Mouse (Mus musculus) natural killer cell, adult 2 months (primary cell): ENCODE data around the gene Castor2.

Experiments
- DNase-seq, 2 experiments: peaks; one replicate each; pipeline ENCODE4 v3.0.0; 2022; ENCODE audit warnings: low spot score in 2 of 2

Castor2 gene

DNA sequence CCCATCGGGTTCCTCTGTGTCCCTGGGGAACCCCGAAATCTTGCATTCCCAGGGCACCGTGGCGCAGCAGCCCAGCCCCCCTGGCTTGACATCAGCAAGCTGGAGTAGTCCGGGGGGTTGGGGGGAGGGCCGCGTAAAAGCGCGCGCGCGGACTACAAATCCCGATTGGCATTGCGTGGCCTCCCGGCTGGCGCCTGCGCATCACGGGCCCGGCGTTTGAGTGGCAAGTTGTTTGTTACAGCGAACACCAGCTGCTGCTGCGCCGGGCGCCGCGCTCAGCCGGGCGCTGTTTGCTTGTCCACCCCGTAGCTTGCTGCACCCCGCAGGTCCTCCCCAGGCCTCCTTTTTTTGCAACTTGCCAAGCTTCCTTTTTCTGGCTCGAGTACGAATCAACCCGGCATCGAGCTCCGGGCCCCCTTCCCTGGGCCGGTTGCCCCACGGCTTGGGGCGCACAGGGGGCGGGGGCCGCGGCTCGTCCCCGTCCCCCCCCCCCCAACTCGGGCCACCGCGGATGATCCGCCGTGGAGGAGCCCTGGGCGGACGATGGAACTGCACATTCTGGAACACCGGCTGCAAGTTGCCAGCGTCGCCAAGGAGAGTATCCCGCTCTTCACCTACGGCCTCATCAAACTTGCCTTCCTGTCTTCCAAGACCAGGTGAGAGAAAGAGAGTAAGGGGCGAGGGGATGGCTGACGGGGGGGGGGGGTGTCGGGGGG lies at the start of gene Castor2:
Gene Castor2, plus strand, starts transcription at position 216 of the 716 bp plus-strand sequence.
- peak; percentile 76 to 84 for DNase-seq

DNA sequence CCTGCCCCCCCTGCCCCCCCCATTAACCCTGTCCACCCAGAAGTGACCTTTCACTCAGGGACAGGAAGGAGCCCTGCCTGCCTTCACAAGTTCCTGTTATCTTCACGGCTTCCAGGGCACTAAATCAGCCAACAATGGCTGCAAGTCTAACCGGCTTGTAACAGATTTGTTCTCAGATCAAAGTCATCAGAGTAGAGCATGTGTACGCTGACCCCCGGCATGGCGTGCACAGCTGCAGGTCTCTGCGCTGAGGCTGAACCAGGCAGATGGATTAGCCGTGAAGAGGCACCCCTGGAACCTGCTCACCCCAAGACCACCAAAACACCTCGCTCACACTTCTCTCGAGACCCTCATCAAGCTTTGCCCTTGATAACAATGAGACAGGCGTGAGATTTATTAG lies 48.8 kb upstream of the Castor2 start:
- no peak for DNase-seq

DNA sequence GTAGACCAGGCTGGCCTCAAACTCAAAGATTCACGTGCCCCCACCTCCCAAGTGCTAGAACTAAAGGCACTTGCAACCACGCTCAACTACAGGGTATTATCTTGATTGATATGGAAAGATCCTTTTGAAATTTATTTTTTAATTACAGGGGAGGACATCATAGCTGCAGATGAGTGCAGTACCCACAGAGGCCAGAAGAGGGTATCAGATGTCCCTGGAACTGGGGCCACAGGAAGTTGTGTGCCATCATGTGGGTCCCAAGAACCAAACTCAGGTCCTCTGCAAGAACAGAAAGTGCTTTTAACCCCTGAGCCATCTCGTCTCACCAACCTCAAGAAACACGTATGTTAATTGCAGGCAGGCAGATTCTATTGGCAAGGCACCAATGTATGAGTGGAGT lies 46.9 kb upstream of the Castor2 start:
- DNase-seq = no peak

DNA sequence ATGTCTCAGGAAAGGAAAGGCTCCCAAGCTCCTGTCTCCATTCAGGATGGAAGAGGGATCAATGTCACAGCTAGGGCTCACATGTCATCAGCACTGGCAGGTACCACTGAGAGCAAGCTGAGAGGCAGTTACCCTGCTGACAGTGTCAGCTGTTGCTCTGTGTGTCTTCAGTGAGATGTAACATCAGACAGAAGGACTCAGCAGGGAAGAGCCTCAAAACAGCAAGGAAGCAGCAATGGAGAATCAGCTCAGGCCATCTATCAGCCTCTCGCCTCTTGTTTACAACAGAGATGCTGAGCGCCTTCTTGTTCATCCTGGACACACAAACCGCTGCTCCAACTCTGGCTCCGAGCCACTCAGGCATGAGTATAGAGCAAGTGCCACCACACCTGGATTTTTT lies 45.0 kb upstream of the Castor2 start:
- DNase-seq = no peak

DNA sequence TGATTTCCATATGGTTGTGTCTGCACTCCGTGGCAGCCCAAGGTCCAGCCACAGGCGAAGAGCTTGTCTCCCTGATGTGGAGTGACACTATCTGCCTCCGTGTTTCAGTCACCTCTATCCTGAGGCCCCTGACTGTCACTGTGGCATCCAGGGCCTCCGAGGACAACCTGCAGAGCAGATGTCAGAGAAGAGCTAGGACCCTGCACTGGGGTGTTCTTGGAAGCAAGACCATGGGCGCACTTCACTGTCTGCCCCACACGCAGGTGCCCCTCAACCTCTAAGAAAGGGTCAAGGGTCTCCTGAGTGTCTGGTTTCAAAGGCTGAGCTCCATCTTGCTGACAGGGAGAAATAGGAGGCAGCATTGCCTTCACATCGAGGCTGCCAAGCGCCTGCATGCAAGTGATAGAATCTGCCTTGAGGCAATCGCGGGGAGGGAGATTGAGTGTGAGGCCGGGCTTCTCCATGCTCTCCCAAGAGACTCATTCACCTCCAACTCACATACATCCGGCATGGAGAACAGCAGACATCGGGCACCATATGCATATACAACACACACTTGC lies 40.6 kb upstream of the Castor2 start:
- no peak for DNase-seq

DNA sequence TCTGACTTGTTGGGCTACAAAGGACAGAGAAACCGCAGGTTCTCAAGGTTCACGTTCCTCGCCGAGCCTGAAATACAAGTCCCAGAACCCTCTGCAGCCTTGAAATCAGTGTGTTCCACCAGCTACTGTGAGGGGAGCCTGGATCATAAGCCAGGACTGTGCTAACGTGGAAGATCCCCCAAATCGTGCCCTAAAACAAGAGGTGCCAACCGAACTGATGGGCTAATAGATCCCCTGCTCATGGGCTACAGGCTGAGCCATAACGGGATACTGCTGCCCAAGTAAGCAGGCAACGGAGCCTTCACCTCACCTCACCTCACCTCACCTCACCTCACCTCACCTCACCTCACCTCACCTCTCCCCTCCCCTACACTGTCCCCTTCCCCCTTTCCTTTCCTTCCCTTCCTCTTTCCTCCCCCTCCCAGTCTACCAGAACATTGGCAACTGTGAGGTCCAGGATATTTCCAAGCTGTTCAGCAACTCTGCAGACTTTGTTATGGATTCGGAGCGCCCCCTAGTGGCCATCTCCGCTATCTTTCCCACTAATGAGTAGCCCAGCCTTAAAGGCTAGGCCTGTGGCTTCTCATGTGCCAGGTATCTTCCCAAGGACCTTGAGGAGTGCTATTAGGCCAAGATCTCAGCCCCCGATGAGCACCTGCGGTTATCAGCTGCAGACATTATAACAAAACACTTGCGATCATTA lies 36.0 kb upstream of the Castor2 start:
- peak; percentile 3 to 38 for DNase-seq

DNA sequence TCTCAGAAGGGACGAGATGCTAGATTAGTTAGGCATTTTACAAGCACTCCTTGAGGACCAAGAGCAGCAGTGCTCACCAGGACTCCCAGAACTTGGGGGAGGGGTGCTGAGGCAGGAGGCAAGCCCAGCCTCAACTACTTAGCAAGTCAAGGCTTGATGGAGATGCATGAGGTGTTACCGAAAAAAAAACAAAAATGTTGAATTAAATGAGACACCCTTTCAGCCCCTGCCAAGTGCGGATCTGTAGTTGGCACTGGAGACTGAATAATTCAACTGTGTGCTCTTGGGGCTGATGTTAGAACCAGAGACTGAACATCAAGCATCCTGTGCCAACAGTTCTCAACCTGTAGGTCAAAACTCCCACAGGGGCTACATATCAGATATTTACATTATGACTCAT lies 33.2 kb upstream of the Castor2 start:
- DNase-seq = no peak

DNA sequence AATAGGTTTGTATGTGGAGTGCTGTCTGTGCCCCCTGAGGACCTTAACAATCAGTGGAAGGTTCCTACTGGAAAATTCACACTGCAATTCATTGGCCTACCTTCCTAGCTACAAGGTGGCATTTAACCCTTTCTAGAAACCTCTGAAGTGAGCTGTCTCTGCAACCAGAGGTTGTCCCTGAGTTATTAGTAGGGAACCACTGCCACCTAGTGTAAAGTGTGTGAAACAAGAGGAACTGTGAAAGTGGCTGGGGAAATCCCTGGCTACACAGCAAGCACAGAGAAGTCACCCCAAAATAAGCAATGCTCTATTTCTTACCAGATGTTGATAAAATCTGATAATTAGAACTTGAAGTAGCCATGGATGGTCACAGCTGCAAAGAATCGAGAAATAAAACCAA lies 31.6 kb upstream of the Castor2 start:
- no peak for DNase-seq

GRCm38 (mm10) chr5:134073512-134074041 lies 25.9 kb upstream of the Castor2 start:
- DNase-seq = no peak

GRCm38 (mm10) chr5:134074368-134074767 lies 25.1 kb upstream of the Castor2 start:
- DNase-seq = no peak

DNA sequence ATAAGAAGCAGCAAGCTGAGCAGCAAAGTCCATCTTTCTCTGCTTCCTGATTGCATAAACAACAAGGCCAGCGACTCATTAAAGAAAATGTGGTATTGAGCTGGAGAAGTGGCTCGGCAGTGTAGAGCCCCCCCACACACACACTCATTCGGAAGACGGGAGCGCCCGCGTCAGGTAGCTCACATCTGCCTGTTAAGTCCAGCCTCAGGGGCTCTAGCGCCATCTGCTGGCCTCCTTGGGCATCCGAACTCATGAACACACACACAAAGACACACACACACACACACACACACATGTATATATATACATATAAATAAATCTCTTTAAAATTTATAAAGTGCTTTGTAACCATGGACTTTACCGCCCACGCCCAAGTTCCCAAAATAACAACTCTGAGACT lies 23.3 kb upstream of the Castor2 start:
- DNase-seq = no peak

DNA sequence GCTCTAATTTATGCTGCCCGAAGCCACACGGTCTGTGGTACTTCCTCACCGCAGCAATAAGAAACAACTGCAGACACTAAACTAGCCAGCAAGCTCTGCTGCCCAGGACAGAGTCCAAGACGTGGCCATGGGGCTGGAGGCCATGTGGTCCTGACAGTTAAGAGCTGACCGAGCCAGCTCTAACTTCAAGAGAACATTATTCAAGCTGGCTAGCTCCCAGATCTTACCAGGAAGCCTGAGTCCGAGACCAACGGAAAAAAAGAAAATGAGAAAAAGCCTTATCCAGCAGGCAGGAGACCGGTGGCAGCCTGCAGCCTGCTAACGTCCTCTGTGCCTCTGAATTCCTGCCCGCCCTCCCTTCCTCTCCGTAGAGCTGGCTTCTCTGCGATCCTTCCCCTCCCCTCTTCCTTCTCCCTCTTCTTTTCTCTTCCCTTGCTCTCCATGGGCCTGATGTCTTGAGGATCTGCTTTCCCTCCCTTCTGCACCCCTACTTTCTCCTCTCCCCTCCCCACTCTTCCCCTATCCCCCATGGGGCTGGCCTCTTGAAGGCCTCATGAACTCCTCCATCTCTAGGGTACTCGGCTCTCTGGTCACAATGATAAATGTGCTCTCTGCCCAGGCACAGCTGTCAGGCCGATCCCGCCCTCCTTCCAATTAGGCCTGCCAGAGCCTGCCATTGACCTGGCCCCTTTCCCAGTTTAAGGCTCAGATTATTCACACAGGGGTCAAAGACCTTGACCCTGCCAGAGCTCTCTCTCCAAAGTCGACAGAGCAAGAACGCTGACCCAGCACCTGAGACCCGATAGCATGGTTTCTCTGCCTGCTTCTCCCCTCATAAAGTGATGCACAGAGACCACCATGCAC lies 18.6 kb upstream of the Castor2 start:
- DNase-seq = no peak

- no peak for DNase-seq
Measured at GRCm38 (mm10) chr5:134085227-134085626, 14.3 kb upstream of the Castor2 start.

DNA sequence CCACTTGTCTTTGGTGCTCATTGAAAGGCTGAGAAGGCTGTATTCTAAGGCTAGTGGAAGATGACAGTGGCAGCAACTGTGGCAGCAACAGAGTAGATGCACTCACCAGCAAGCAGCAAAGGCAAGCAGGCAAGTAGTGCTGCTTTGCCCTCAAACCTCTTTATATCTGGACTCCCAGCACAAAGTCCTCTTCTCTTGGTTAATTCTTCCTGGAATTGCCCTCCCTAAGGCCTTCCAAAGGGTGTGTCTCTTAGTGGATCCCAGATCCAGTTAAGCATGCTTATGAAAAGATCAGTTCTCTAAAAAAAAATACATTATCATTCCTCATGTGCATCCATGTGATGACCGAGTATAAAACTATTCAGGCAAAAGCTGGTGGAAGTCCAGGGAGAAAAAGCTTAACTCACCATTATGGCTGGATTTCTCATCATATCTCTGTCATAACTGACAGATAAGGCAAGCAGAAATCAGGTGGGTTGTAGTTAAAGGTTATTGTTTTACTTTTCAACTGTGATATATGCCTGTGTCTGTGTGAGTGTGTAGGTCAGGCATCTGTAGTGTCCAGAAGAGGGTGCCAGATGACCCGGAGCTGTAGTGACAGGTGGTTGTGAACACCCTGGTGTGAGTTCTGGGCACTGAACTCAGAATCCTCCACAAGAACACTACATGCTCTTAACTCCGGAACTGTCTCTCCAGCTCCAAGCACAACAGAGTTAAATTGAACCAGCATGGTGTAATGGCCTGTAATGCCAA lies 13.4 kb upstream of the Castor2 start:
- DNase-seq = no peak

- no peak for DNase-seq
Measured at GRCm38 (mm10) chr5:134087211-134087610, 12.3 kb upstream of the Castor2 start.

DNA sequence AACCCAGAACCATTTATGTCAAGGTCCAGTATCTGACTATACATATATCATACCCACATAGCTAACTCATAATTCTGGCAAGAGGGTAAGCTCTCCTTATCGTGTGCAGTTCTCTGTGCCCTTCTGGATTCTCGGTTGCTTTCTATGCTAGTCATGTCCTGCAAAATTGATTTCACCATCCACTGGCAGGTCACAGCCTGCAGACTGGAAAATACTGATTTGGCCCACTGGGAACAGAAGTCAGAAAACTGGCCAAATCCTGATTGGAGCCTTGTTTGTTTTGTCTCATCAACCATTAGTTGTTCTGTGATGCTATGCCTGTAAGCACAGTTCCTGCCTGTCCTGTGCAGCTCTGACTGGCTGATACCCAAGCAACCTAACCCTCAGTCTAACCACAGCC lies 3.7 kb upstream of the Castor2 start:
- no peak for DNase-seq

DNA sequence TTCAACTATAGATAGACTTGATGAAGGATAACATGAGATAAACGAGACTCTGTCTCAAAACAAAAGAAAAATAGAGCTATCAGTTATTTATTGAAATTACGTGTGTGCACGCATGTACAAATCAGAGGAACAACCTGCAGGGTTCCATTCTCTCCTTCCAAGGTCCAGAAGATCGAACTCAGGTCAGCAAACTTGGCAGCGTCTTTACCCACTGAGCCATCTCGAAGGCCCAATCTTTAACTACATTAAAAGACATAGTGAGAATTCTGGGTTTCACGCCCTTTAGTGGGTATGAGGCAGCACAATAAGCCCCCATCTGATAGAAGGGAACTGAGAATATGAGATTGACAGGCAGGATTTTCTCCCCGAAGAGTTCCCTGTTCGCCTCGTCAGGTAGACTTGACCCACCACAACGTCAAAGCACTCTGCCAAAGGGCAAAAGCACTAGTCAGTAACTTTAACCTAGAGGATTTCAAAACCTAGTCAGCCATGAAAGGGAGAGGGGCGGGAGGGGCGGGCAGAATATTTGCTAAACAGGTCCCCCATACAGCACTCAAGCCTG lies 1.1 kb upstream of the Castor2 start:
- DNase-seq = no peak

- no peak for DNase-seq
Measured at GRCm38 (mm10) chr5:134098976-134099375, 535 bp upstream of the Castor2 start.

DNA sequence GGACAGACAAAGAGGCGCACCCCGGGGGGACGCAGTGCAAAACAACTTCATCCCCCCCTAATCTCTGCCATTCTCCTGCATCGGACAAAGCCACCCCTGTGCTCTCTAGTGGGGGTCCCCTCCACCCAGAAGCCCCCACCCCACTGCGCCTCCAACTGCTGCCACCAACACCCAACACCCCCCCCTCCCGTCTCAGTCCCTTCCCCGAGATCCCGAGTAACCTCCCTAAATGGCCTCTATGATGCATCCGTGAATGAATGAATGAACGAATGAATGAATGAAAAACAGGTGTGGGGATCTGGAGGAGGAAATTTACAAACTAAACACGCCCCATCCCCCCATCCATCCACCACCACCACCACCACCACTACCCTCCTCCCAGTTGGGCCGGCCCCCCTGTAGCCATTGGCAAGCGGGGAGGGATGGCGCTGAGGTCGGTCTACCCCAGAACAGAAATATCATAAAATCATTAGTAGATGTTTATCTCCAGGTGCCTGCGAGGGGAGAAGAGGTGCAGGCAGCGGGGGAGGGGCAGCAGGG lies 791 bp downstream of the Castor2 start:
- no peak for DNase-seq

DNA sequence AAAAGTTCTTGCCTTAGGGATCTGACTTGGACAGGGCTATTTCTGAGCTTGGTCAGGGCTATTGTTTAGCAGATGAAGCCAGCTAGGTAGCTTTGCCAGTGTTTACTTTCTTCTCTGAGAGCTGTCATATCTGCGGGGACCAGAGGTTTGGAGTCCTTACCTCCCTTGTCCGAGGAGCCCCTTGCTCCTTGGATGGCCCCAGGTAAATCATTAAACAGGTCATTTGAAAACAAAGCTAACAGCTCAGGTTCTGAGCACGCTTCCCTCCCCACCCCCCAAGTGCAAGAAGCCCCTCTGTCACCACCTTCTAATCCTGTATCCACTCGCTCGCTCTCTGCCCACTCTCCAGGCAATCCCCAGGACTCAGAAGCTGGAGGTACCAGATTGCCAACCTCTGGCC lies 1.8 kb downstream of the Castor2 start:
- no peak for DNase-seq

DNA sequence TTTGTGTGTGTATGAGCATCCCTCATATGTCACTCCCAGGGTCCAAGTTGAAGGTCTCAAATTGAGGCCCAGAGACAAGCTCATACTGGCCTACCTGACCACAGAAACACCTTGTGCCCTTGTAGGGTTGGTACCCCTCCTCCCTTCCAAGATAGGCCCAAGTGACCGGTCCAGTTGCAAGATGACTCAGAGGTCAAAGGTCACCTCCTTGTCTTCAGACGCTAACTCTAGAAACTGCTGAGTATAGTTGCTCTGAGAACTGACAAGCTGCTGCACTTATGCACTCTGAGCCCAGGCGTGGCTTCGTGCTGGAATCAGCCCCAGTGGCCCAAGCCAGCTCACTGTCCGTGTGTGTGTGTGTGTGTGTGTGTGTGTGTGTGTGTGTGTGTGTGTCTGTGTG lies 2.4 kb downstream of the Castor2 start:
- no peak for DNase-seq
